Mouse (Mus musculus) lung, adult 18-20 months (tissue): Measurements from ENCODE around the gene Hgd.

Source experiments
- DNase-seq, 2 experiments: peaks; one replicate each; pipeline ENCODE4 v3.0.0; 2022; ENCODE audit warnings: mixed read lengths in 2 of 2

The Hgd gene

GRCm38 (mm10) chr16:37579994-37580393 lies at the start of gene Hgd:
Gene Hgd, plus strand, starts transcription at chr16:37580153.
- no peak for DNase-seq

GRCm38 (mm10) chr16:37530170-37530569 lies 49.8 kb upstream of the Hgd start:
- DNase-seq = no peak

- no peak for DNase-seq
Observed at GRCm38 (mm10) chr16:37532046-37532445, 47.9 kb upstream of the Hgd start.

DNA sequence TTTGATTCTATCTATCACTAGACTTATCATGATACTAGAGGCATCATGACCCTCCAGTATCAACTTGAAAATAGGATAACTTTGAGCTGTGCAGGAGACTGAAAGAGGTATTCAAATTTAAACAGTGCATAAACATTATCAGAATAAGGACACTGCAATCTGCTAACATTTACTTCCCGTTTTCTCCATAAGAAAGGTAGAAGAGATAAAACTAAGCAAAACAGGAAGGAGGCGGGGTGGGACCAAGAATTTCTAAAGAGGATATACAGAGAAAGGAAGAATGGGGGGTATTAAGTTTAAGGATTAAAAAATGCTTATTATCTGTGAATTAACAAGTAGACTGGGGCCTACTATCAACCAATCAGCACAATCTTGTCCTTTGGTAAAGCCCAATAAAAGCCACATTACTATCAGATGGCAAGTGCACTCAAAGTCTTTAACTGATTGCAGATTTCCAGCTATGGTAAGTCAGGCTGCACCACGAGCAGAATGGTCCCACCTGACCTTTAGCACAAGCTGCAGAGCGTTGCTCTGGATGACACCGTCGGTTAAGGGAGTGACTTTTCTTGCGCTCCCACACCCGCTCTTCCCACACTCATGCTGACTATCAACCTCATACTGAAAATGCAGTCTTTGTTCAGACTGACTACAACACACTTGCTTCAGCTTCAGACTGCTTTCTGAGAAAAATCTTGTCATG lies 46.4 kb upstream of the Hgd start:
- no peak for DNase-seq

DNA sequence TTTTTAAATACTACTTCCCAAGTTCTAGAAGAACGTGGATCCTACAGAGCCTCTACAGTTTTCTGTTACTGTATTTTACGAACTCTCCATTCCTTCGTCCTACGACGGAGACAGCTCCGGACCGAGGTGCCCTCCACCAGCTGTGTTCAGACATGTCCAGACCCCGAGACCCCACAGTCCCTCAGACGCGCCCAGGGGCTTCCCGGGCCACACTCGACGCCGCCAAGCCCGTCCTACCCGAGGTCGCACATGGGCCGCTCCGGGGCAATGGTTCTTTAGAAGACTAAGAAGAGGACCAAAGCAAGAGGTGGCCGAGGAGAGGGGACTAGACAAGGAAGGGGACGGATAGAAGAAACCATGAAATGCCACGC lies 40.7 kb upstream of the Hgd start:
- no peak for DNase-seq

DNA sequence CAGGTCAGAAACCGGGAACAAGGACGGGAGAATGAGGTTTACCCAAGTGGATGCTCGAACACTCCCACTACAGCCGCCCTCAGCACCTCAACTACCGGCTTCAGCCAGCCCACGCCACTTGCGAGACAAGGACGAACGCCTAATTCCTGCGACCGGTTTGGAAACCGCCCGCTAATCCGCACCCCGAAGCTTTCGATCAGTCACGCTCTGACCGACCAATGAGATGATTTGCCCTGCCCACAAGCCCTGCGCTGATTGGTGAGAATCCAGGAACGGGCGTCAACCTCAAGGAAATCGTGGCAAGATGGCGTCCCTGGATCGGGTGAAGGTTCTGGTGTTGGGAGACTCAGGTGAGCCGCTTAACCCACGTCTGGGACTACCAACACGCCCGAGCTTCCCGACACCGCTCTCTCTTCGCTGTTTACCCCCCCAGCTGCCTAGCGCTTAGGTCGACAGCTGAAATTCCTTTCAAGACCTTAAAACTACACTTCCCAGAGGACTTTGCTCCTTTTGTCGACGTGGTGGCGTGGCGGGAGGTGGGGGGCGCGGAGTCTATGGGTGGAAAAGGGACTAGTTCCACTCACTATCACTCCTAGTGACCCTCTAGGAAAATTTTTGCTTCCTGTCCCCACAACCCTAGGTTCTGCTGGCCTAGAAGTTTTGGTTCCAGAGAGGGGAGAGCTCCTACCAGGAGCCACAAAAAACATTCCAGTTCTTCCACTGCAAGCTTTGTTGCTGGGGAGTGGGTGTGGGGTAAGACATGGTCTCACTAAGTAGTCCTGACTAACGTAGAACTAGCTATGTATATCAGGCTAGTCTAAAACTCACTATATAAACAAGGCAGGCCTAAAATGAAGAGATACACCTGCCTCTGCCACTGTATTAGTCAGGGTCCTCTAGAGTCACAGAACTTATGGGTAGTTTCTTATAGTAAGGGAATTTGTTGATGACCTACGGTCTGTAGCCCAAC lies 40.1 kb upstream of the Hgd start, which contains the start of the genes Gtf2e1 and Rabl3:
TSS of gene Gtf2e1 (minus strand) at position 179 of the 970 bp plus-strand sequence.
TSS of gene Rabl3 (plus strand) at position 275 of the 970 bp plus-strand sequence.
- DNase-seq = peak; percentile 99

DNA sequence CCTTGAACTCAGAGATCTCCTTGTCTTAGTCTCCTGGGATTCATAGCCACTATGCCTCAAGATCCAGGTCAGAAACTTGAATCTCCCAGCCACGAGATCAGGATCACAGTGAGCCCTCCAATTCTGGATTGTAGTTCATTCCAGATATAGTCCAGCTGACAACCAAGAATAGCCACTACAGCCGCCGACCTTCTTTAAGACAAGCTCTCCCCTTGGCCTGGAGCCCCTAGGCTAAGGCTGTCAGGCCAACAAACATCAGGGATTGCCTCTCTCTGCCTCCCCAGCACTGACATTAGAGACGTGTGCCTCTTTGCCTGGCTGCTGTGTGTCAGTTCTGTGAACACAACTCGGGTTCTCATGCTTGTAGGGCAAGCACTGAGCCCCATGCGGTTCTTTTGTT lies 39.2 kb upstream of the Hgd start:
- no peak for DNase-seq

GRCm38 (mm10) chr16:37546312-37546711 lies 33.6 kb upstream of the Hgd start:
- no peak for DNase-seq

DNA sequence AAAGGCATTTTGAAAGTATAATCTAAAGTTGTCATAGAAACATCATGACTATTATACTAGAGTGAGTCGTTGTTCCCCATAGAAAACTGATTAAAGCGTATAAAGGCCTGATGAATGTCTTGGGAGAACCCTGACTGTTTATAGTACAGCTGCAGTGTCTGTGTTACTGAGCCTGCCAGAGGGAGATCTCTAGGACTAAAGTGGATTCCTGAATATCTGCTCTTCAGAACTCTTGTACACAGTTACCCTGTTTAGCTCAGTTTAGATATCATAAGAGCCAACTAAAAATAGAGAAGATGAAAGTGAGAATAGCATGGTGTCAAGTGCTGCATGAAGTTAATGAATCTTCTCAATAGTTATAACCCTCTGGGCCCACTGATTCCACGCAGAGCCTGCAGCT lies 29.7 kb upstream of the Hgd start:
- DNase-seq = no peak

DNA sequence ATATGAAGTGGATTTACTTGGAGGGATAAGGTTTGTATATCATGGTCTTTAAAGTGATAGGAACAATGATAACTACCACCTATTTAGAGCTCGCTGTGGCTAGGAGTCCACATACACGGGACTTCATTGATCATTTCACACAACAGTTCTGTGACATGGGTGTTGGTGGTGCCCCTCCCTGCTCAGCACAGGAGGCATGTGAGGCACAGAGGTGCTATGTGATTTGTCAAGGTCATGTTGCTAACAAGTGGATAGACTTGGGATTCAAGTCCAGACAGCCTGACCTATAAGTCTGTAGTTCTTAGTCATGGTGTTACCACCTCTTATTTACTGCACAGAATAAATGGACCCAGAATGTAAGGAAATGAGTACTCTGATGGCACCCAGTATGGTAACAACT lies 29.0 kb upstream of the Hgd start:
- DNase-seq = no peak

- DNase-seq = no peak
Observed at GRCm38 (mm10) chr16:37552824-37553223, 27.1 kb upstream of the Hgd start.

GRCm38 (mm10) chr16:37562414-37562813 lies 17.5 kb upstream of the Hgd start:
- DNase-seq = no peak

DNA sequence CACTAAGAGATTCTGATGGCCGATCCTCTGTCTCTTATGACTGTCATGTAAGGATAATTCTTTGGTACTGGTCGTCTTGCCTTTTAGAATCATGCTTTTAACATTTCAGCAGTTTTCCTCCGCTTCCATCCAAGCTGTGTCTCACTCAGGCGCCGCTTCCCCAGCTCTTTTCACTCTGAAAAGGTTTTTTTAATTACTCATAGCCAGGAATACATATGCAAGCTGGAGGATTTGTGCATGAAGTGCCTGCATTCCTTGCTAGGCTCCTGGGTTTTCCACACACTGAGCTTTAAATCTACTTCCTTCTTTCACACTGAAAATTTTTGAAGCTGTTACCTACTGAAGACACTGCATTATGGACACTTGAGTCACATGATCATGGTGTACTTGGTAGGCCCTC lies 17.0 kb upstream of the Hgd start:
- no peak for DNase-seq

- no peak for DNase-seq
Observed at GRCm38 (mm10) chr16:37565117-37565516, 14.8 kb upstream of the Hgd start.

DNA sequence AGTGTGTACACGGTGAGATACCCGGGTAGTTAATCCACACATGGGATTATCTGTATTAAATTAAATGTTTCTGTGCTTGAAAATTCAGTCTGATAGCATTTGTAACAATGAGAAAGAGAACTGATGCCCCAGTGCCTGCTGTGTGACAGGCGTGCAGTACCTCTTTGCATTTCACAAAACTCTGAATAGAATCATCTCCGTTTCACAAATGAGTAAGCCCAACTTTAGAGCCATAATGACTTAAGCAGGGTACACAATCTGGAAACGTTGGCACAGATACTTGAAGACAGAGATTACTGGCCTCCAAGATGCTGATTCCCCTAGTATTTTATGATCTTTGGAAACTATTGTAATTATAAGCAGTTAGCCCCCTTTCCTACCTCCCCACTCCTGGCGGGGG lies 13.8 kb upstream of the Hgd start:
- DNase-seq = no peak

GRCm38 (mm10) chr16:37567113-37568050 lies 12.6 kb upstream of the Hgd start:
- DNase-seq = no peak

- no peak for DNase-seq
Observed at GRCm38 (mm10) chr16:37571554-37571953, 8.4 kb upstream of the Hgd start.

DNA sequence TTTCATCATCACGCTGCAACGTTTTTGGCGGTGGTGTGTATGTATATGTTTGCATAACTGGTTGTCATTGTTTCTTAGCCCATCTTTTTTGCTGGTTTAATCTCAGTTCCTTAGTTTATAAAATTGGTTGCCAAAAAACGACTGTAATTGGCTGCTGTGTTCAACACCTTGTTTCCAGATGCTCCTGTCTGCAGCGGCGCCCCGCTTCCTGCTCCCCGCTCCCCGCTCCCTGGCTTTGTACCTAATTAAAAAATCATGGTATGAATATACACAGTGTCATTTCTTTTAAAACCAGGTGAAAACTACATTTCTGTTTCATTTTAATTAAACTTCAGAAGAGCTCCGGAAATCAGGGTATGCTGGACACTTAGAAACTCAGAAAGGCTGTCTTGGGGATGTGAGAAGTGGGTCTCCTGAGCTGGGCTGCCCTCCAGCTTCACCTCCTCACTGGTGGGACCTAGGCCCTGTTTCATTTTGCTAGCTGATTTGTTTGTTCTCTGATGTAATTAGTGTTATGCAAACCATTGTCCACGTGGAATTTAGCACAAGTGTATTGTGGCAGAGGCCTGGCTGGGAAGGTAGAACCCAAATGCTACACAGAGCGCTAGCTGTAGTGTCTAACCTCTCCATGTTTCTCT lies 7.7 kb upstream of the Hgd start:
- no peak for DNase-seq

- no peak for DNase-seq
Observed at GRCm38 (mm10) chr16:37573061-37573460, 6.9 kb upstream of the Hgd start.

DNA sequence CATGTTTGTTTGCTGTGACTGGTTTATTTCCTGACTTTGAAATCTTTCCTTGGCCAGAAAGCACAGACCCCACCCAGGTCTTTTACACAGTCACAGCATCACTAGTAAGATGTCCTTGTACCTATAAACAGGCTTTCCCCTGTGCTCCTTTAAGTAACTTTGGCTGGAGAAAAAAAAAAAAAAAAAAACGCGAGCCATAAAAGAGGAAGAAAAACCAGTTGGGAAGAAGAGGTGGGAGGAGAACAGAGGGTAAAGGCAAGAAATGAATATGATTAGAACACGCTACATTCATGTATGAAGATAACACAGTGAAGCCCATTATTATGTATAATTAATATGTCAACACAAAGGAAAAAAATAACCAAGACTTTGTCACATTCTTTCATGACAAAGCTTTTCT lies 4.6 kb upstream of the Hgd start:
- DNase-seq = no peak

- no peak for DNase-seq
Observed at GRCm38 (mm10) chr16:37579591-37579990, 362 bp upstream of the Hgd start.

DNA sequence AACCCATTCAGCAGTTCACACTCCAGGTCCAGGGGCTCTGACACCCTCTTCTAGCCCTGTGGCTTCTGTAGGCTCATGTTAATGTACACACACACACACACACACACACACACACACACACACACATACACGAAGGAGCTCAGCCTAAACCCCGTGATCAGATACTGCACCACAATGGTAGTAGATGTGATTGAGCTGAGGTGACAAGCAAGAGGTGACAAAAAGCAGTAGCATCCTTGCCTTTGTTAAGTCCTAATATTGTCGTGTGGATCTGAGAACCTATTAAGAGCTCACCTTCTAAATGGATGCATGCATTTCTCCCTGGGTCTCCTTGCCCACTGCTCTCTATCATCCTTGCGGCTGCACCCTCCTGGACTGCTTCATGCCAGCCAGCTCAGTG lies 698 bp downstream of the Hgd start:
- no peak for DNase-seq
